Mouse (Mus musculus): Measurements from ENCODE around the gene Cryz.

GRCm38 (mm10) chr3:154550326-154551034, 46.0 kb upstream of the Cryz start:
- TF ChIP-seq CTCF (IDR thresholded peaks at IDR 0.05; ENCODE audit: low read depth, low read length): no peak
- no peak for TF ChIP-seq POLR2A (IDR thresholded peaks at IDR 0.05; ENCODE audit: insufficient read depth, low read length)
